Mouse (Mus musculus) cerebellum, adult 18-20 months (tissue): ENCODE measurements around the gene BC051019.

Experiments used
- DNase-seq, 2 experiments: peaks; one replicate each; pipeline ENCODE4 v3.0.0; 2021

The BC051019 gene

DNA sequence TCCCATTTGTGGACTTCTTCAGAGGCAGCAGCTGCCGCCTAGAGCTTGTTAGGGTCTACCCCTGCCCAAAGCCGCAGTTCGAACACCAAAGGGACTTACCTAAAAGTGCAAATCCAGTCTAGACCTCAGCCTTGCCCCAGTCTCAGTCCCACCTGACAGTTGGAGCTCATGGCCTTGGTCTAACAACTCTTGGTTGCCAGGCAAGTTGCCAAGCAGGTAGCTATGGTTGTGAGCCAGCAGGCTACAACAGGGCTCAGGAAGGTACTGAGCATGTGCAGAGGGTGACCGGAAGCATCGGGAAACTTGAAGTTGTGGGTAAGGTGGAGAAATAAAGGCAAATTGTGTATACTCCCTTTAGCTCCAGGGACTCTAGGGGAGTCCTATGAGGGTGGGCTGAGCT is at the start of gene BC051019:
Gene BC051019 (minus strand): TSS at position 154 of the 400 bp plus-strand sequence.
- DNase-seq, result no peak

DNA sequence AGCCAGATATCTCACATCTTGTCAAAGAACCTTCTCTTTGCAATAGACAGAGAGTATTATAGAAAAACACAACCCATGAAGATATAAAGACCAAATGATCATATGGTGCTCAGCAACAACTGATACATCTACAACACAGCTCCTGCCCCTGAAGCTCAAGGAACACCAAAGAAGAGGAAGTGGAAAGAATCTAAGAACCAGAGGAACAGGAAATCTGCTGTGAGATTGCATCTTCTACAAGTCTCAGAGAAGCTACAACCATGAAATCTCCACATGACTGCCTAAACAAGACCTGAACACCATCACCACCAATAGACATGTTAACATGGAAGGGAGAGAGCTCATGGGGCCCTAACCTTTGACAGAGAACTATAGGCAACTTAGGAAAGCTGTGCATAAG is 48.6 kb upstream of the BC051019 start:
- no peak for DNase-seq

- no peak for DNase-seq
Observed at GRCm38 (mm10) chr7:109768699-109769383, 45.2 kb upstream of the BC051019 start.

GRCm38 (mm10) chr7:109767575-109768350 is 44.1 kb upstream of the BC051019 start:
- no peak for DNase-seq

DNA sequence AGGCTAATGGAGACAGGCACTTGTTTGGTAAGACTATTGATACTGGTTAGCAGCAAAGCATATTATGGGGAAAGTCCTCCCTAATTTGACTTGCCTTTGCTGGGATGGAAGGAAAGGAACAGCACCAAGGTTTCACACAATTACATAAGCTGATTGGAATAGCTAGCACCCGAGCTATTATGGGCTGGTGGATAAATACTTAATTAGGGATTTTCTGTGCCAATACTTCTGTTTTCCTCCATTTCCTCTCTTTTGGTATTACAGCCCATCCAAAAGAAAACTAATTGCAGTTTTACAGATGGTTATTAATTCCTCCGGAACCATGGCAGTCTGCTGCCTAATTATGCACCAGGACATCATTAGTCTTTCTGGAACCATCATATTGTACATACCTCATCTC is 40.4 kb upstream of the BC051019 start:
- DNase-seq, result no peak

- no peak for DNase-seq
Observed at GRCm38 (mm10) chr7:109756291-109756690, 32.6 kb upstream of the BC051019 start.

GRCm38 (mm10) chr7:109754034-109754433 is 30.4 kb upstream of the BC051019 start:
- no peak for DNase-seq

DNA sequence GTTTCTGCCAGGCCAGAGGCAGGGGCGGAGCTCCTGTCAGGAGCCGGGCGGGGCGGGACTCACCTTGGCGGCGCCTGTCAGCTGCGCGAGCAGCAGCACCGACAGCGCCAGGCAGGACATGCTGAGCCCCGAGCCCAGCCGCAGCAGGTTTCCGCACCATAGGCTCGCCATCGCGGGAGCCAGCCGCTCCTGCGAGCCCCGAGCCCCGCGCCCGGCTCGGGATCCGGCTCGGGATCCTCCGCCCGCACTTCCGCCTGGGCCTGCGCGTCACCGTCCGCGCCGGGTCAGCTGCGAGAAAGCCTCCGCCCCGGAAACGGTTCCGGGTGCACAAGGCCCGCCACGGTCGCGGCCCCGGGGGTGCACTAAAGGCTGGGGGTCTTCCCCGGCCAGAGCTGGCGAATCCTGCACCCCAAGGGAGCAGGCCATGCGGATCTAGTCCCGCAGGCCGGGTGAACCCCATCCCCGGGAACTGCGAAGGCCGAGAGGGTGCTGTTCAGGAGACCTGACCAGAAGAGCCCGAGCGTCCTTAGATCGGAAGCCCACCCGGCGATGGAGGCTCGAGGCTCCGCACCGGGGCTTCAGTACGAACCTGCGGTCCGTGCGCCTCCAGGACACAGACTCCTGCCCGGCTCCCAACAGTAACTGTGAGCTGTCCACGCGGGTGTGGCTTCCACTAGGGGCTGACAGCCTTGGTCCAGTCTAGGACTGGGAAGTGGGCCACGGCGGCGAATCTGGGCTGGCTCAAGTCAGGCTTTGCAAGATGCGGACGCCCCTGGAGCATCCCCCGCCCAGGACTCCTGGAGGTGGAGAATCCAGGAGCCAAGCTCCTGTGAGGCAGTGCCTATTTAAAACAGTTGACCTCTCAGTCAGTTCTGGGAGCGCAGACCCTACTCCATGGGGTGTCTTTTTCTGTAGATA is 28.6 kb upstream of the BC051019 start, which contains the start of gene Tmem9b:
Gene Tmem9b (minus strand): TSS at position 868 of the 918 bp plus-strand sequence.
- peak; percentile 82 to 88 for DNase-seq

GRCm38 (mm10) chr7:109751427-109752007 is 27.9 kb upstream of the BC051019 start:
- DNase-seq, result no peak

GRCm38 (mm10) chr7:109747747-109748146 is 24.1 kb upstream of the BC051019 start:
- no peak for DNase-seq

DNA sequence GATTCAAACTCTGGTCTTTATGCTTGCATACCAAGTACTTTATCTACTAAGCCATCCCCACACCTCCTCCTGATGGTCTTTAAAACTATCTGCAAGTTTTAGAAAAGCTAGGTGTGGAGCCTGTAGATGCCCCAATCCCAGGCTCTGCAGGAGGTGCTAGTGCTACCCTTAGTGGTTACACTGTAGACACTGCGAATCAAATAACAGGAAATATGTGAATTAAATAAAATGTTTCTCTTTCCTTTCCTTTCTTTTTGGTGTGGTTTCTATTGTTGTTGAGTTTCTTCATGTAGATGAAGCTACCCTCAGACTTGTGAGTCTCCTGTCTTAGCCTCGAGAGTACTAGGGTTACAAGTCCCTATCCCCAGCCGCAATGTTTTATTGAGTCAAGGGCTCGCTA is 18.1 kb upstream of the BC051019 start:
- no peak for DNase-seq

DNA sequence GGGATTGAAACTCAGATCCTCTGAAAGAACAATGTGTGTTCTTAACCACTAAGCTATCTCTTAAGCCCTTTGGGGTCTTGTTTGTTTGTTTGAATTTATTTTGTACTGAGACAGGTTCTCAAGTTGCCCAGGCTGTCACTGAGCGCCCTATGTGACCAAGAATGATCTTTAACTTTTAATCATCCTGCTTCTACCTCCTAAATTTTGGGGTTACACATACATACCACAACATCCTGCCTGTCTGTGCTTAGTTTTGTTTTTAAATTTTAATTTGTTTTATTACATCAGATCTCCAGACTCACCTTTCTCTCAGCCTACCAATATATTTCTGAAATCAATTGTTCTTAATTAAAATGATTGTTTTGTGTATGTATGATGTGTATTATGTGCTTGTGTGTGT is 17.4 kb upstream of the BC051019 start:
- no peak for DNase-seq

- no peak for DNase-seq
Observed at GRCm38 (mm10) chr7:109739822-109740370, 16.2 kb upstream of the BC051019 start.

- DNase-seq, result no peak
Observed at GRCm38 (mm10) chr7:109734806-109735205, 11.2 kb upstream of the BC051019 start.

DNA sequence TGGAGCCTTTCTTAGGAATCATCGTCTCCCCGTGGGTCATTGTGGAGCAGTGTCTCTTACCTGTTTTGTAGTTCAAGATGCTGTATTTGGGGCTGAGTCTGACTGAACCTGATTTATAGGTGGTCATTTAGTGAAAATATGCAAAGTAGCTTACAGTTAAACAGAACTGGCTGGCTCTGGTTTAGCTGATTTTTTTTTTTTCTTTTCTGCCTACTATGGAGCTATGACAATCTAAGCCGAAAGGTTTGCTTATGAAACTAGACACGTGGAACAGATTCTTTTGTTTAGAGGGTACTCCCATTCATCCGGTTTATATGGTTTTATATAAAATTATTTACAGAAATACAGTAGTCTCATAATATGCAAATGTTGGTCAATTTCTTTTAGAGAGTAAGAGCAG is 8.0 kb upstream of the BC051019 start, which contains the start of gene Ascl3:
Gene Ascl3 (minus strand): TSS at position 101 of the 400 bp plus-strand sequence.
- no peak for DNase-seq

DNA sequence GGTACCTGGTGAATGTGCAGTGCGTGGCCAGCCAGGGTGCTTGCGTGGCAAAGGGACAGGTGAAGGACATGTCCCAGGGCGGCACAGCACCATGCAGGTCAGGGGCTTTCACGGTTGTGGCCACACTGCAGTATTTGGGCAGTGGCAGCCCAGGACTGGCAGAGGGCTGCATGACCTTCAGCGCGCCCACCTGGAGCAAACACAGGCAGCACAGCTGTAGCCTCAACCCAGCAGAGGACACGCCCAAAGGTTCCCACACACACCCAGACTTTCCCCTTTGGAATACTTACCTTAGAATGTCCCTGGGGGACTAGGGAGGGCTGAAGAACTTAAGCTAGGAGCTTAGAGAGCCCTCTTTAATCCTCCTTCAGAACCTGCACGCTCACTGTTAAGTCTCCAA is 536 bp downstream of the BC051019 start:
- DNase-seq, result no peak

GRCm38 (mm10) chr7:109722618-109723017 is 1.0 kb downstream of the BC051019 start:
- DNase-seq, result no peak

- DNase-seq, result peak; percentile 31 to 42
Observed at GRCm38 (mm10) chr7:109719286-109719685, 4.4 kb downstream of the BC051019 start.

- no peak for DNase-seq
Observed at GRCm38 (mm10) chr7:109713434-109713982, 10.1 kb downstream of the BC051019 start.

DNA sequence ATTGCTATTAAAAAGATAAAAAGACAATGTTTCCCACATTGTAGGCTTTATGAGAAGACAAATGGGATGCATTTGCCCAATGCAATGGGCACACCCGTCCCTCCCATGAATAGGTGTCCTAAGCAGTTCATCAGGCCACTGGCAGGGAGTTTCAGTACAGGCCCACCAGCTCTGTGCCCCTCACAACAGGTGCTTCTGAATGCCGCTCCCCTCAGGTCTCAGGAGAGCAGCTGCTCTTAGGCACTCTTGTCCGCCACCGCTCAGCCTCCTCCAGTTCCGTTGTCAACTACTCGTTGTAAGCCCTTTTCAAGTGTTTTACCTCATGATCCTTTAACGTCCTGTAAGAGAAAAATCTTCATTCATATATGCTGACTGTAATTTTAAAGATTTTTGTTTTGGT is 11.5 kb downstream of the BC051019 start:
- no peak for DNase-seq

DNA sequence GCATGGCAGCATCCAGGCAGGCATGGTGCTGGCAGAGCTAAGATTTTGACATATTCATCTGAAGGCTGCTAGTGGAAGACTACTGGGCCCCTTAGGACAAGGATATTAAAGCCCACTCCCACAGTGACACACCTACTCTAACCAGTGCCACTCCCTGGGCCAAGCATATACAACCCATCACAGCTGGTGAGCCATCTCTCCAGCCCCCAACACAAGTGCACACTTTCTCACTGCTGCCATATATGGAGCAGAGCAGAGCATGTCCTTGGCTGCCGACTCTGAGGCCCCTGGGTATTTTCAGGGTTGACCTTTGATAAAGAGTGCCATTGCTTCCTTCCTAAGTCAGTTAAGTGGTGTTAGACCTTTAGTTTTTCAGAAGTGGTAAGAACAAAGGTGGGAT is 13.6 kb downstream of the BC051019 start:
- no peak for DNase-seq

DNA sequence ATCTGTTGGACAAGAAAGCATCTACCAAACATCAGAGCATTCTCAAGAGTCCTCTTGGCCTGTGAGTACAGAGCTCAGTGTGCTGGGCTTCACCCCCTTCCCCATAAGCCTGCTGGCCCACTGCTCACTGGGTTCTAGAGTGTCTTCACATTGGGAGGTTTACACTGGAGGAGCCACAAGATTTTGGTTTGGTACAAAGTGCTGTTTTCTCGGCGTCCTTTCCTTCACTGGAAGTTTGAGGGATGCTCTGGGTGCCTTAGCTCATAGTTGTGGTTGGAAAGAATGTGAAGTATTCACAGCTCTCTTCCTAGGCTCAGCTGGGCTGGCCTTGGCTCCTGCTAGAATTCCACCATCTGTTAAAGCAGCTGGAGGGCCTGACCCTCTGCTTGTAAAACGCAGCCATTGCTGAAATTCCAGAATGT is 14.7 kb downstream of the BC051019 start:
- no peak for DNase-seq
